Mouse (Mus musculus) ES-Bruce4 (cell line): ENCODE data around the gene Suox. TPM values are rescaled to one million over a fixed set of nuclear protein-coding genes. Genes with fewer than 3 reads are reported as not detected.

Experiments
- H3K27ac ChIP-seq: 2 replicates; pipeline ENCODE4 v1.5.1; 2012; ENCODE audit warnings: low read length, inconsistent platforms; ENCODE audit not compliant: insufficient read depth
- H3K27me3 ChIP-seq: 2 replicates; pipeline ENCODE4 v1.6.1; 2012; ENCODE audit warnings: mild to moderate bottlenecking, low read length, inconsistent platforms; ENCODE audit not compliant: control insufficient read depth, poor library complexity, insufficient read depth, severe bottlenecking
- H3K36me3 ChIP-seq: 2 replicates; pipeline ENCODE4 v1.6.1; 2012; ENCODE audit warnings: inconsistent platforms, mild to moderate bottlenecking, low read length, moderate library complexity; ENCODE audit not compliant: control insufficient read depth, poor library complexity, insufficient read depth, severe bottlenecking
- H3K4me1 ChIP-seq: one replicate; pipeline ENCODE4 v1.8.1; 2011; ENCODE audit warnings: low read length; ENCODE audit not compliant: control insufficient read depth, insufficient read depth
- H3K4me3 ChIP-seq: 2 replicates; pipeline ENCODE4 v1.5.1; 2011; ENCODE audit warnings: low read depth, mild to moderate bottlenecking, low read length
- H3K9ac ChIP-seq: 2 replicates; pipeline ENCODE4 v1.6.1; 2012; ENCODE audit warnings: low read depth, mild to moderate bottlenecking, inconsistent platforms; ENCODE audit not compliant: poor library complexity, severe bottlenecking
- H3K9me3 ChIP-seq: replicated peaks from 2 replicates; pipeline ENCODE4 v1.6.1; 2012; ENCODE audit warnings: mild to moderate bottlenecking, low read length, inconsistent platforms; ENCODE audit not compliant: control insufficient read depth, poor library complexity, insufficient read depth, severe bottlenecking
- CTCF ChIP-seq: IDR thresholded peaks from one replicate; pipeline ENCODE4 v1.8.1; 2011; ENCODE audit warnings: low read depth, low read length
- EP300 ChIP-seq: IDR thresholded peaks from 2 replicates; pipeline ENCODE4 v1.6.1; 2011; ENCODE audit warnings: low read depth, low read length; ENCODE audit not compliant: insufficient read depth
- POLR2A ChIP-seq: IDR thresholded peaks from one replicate; pipeline ENCODE4 v1.8.1; 2011; ENCODE audit warnings: low read length; ENCODE audit not compliant: insufficient read depth
- polyA plus RNA-seq: library from polyadenylated mRNA; stranded (reverse); fragments of >200 nt; gene quantifications from 2 replicates; pipeline ENCODE4 v1.2.4, GENCODE M21; 2011; ENCODE audit warnings: low read depth; ENCODE audit not compliant: missing spikeins, insufficient read depth, insufficient read length

Gene Suox
- polyA plus RNA-seq, 1 experiment = 14.3 TPM

- Histone ChIP-seq H3K4me3 (peak within 1 kb of the TSS; percentile 90), H3K27ac (peak within 1 kb of the TSS; percentile 84), H3K36me3 (peaks cover 29% of the 10 kb centered on the region), H3K27me3 (no peaks in the 10 kb centered on the region), H3K4me1 (peaks cover 3% of the 10 kb centered on the region), H3K9ac (peak within 1 kb of the TSS; percentile 90), H3K9me3 (no peaks in the 10 kb centered on the region)
- TF ChIP-seq POLR2A (peak; percentile 64), EP300 (no peak)
Observed at GRCm38 (mm10) chr10:128695992-128696807, 22.3 kb upstream of the Suox start, which contains the start of gene Rab5b. Rab5b (minus strand) TSS chr10:128696264.

GRCm38 (mm10) chr10:128695411-128695991, 21.6 kb upstream of the Suox start:
- TF ChIP-seq EP300 = no peak
- no peak for TF ChIP-seq CTCF
- TF ChIP-seq POLR2A = no peak
- H3K9ac ChIP-seq = peak overlapping the region; percentile 90
- H3K4me3 ChIP-seq = peak overlapping the region; percentile 90
- peaks cover 3% of the 10 kb centered on the region for H3K4me1 ChIP-seq
- no peaks in the 10 kb centered on the region for H3K9me3 ChIP-seq
- H3K27me3 ChIP-seq = no peaks in the 10 kb centered on the region
- peak overlapping the region; percentile 23 for H3K27ac ChIP-seq
- H3K36me3 ChIP-seq = peaks cover 26% of the 10 kb centered on the region

- H3K4me1 ChIP-seq = no peaks in the 10 kb centered on the region
- peak overlapping the region; percentile 33; the same call in 1 of the 2 replicates for H3K9ac ChIP-seq
- H3K9me3 ChIP-seq = no peaks in the 10 kb centered on the region
- no peaks in the 10 kb centered on the region for H3K27me3 ChIP-seq
- peaks cover 6% of the 10 kb centered on the region for H3K36me3 ChIP-seq
- no peak overlapping the region for H3K27ac ChIP-seq
- H3K4me3 ChIP-seq = peak overlapping the region; percentile 72
- TF ChIP-seq CTCF = no peak
- TF ChIP-seq EP300 = no peak
- no peak for TF ChIP-seq POLR2A
Observed at GRCm38 (mm10) chr10:128674469-128675008, 666 bp upstream of the Suox start.

GRCm38 (mm10) chr10:128671148-128671547, 2.7 kb downstream of the Suox start:
- TF ChIP-seq CTCF (no peak), EP300 (no peak), POLR2A (no peak)
- no peak overlapping the region for H3K9ac ChIP-seq
- no peak overlapping the region for H3K27ac ChIP-seq

GRCm38 (mm10) chr10:128668790-128669672, 4.8 kb downstream of the Suox start:
- Histone ChIP-seq H3K9ac (peak overlapping the region; percentile 85), H3K27ac (0 out of 2 replicates have a peak overlapping the region, but pooled peaks have one; percentile 32), H3K27me3 (no peaks in the 10 kb centered on the region), H3K9me3 (no peaks in the 10 kb centered on the region), H3K4me1 (no peaks in the 10 kb centered on the region), H3K36me3 (0 out of 2 replicates have a peak, but pooled peaks cover 2% of the 10 kb centered on the region), H3K4me3 (peak overlapping the region; percentile 86)
- no peak for TF ChIP-seq CTCF
- TF ChIP-seq POLR2A = peak; percentile 47

More at GRCm38 (mm10) chr10:128671148-128671547, 2.7 kb downstream of the Suox start:
- Histone ChIP-seq H3K9me3 (no peaks in the 10 kb centered on the region), H3K4me1 (no peaks in the 10 kb centered on the region), H3K27me3 (no peaks in the 10 kb centered on the region), H3K4me3 (no peak overlapping the region), H3K36me3 (0 out of 2 replicates have a peak, but pooled peaks cover 2% of the 10 kb centered on the region)
